Mouse (Mus musculus) kidney, embryonic 16.5 days (tissue): ENCODE results near the gene Fam76b. TPM values are rescaled to one million over a fixed set of nuclear protein-coding genes. Genes with fewer than 3 reads are reported as not detected.

Source experiments
- ATAC-seq: fragments of 200-750 bp; cut with Nextera tagmentation; 2 replicates; pipeline ENCODE4 v1.8.0; 2017; ENCODE audit warnings: moderate TSS enrichment; ENCODE audit not compliant: low FRiP score, low TSS enrichment
- H3K27ac ChIP-seq: fragments of 300-500 bp; sonication (generic); 2 replicates; pipeline ENCODE4 v1.5.1; 2014; ENCODE audit warnings: low read length
- H3K27me3 ChIP-seq: fragments of 300-500 bp; sonication (generic); 2 replicates; pipeline ENCODE4 v1.6.1; 2014; ENCODE audit warnings: low read length, control low read depth, mixed read lengths; ENCODE audit not compliant: insufficient read depth
- H3K36me3 ChIP-seq: fragments of 300-500 bp; sonication (generic); 2 replicates; pipeline ENCODE4 v1.6.1; 2014; ENCODE audit warnings: low read length, control low read depth, mixed read lengths; ENCODE audit not compliant: insufficient read depth
- H3K4me1 ChIP-seq: fragments of 300-500 bp; sonication (generic); 2 replicates; pipeline ENCODE4 v1.6.1; 2014; ENCODE audit warnings: low read length, control low read depth, mixed read lengths; ENCODE audit not compliant: insufficient read depth
- H3K4me2 ChIP-seq: fragments of 300-500 bp; sonication (generic); replicated peaks from 2 replicates; pipeline ENCODE4 v1.6.1; 2014; ENCODE audit warnings: low read depth, low read length
- H3K4me3 ChIP-seq: fragments of 300-500 bp; sonication (generic); 2 replicates; pipeline ENCODE4 v1.5.1; 2014; ENCODE audit warnings: mild to moderate bottlenecking, low read length
- H3K9ac ChIP-seq: fragments of 300-500 bp; sonication (generic); replicated peaks from 2 replicates; pipeline ENCODE4 v1.6.1; 2014; ENCODE audit warnings: low read length
- H3K9me3 ChIP-seq: fragments of 300-500 bp; sonication (generic); 2 replicates; pipeline ENCODE4 v1.6.1; 2016; ENCODE audit warnings: low read length, control low read depth
- WGBS: fragments of 180-500 bp; shearing (Covaris S2); extraction: QIAGEN DNeasy Blood & Tissue Kit; methylation state at CpG from one replicate; pipeline ENCODE4 v1.1.7; 2014; 5-methylcytosine and 5-hydroxymethylcytosine counted together
- polyA plus RNA-seq: library from polyadenylated mRNA; unstranded; fragments of >200 nt; fragmentation: Nextera tagmentation; extraction: Ambion mirVana; gene quantifications from 2 replicates; pipeline ENCODE4 v1.2.1, GENCODE M21; 2015

The Fam76b gene
- polyA plus RNA-seq, 1 experiment from 2014 or later = 19.0 TPM

- peaks cover 22% of the 10 kb centered on the region for H3K4me1 ChIP-seq
- H3K27me3 ChIP-seq = no peaks in the 10 kb centered on the region
- 94% methylated on average over 3 of the region's 3 CpGs for WGBS
- no peaks in the 10 kb centered on the region for H3K9me3 ChIP-seq
- H3K36me3 ChIP-seq = peaks cover 44% of the 10 kb centered on the region
- ATAC-seq = no peak
- H3K9ac ChIP-seq = no peak overlapping the region
- H3K4me3 ChIP-seq = no peak overlapping the region
- H3K27ac ChIP-seq = no peak overlapping the region
- H3K4me2 ChIP-seq = no peak overlapping the region
Measured at GRCm38 (mm10) chr9:13820774-13821173, 6.7 kb upstream of the Fam76b start.

- 6% methylated on average over 8 of the region's 8 CpGs for WGBS
- no peaks in the 10 kb centered on the region for H3K9me3 ChIP-seq
- H3K36me3 ChIP-seq = peaks cover 12% of the 10 kb centered on the region
Measured at GRCm38 (mm10) chr9:13825896-13826295, 1.6 kb upstream of the Fam76b start.

GRCm38 (mm10) chr9:13826391-13826805 is 1.1 kb upstream of the Fam76b start:
- peaks cover 9% of the 10 kb centered on the region for H3K36me3 ChIP-seq
- H3K9ac ChIP-seq = peak overlapping the region; percentile 97
- H3K4me1 ChIP-seq = peaks cover 26% of the 10 kb centered on the region
- ATAC-seq = peak; percentile 27
- H3K4me3 ChIP-seq = peak overlapping the region; percentile 85
- peak overlapping the region; percentile 99 for H3K27ac ChIP-seq
- no peaks in the 10 kb centered on the region for H3K9me3 ChIP-seq
- H3K27me3 ChIP-seq = no peaks in the 10 kb centered on the region
- H3K4me2 ChIP-seq = peak overlapping the region; percentile 87
- under 1% methylated on average over 31 of the region's 31 CpGs for WGBS

More at GRCm38 (mm10) chr9:13825896-13826295, 1.6 kb upstream of the Fam76b start:
- H3K27me3 ChIP-seq = no peaks in the 10 kb centered on the region
- peak overlapping the region; percentile 85 for H3K4me3 ChIP-seq
- ATAC-seq = no peak
- peaks cover 26% of the 10 kb centered on the region for H3K4me1 ChIP-seq
- peak overlapping the region; percentile 97 for H3K9ac ChIP-seq
- H3K27ac ChIP-seq = peak overlapping the region; percentile 99
- peak overlapping the region; percentile 87 for H3K4me2 ChIP-seq

GRCm38 (mm10) chr9:13826832-13827405 is 597 bp upstream of the Fam76b start, which contains the start of gene Cep57:
Gene Cep57, minus strand, starts transcription at chr9:13827107.
- peaks cover 14% of the 10 kb centered on the region for H3K36me3 ChIP-seq
- no peaks in the 10 kb centered on the region for H3K9me3 ChIP-seq
- peak within 1 kb of the TSS; percentile 87 for H3K4me2 ChIP-seq
- peaks cover 26% of the 10 kb centered on the region for H3K4me1 ChIP-seq
- WGBS = under 1% methylated on average over 44 of the region's 44 CpGs
- H3K9ac ChIP-seq = peak within 1 kb of the TSS; percentile 97
- peak within 1 kb of the TSS; percentile 99 for H3K27ac ChIP-seq
- peak; percentile 94 for ATAC-seq
- H3K27me3 ChIP-seq = no peaks in the 10 kb centered on the region
- peak within 1 kb of the TSS; percentile 85 for H3K4me3 ChIP-seq

- peaks cover 15% of the 10 kb centered on the region for H3K36me3 ChIP-seq
- peak; percentile 44 for ATAC-seq
- peaks cover 26% of the 10 kb centered on the region for H3K4me1 ChIP-seq
- H3K9me3 ChIP-seq = no peaks in the 10 kb centered on the region
- H3K4me2 ChIP-seq = peak overlapping the region; percentile 82
- peak overlapping the region; percentile 98 for H3K27ac ChIP-seq
- WGBS = under 1% methylated on average over 23 of the region's 23 CpGs
- peak overlapping the region; percentile 85 for H3K4me3 ChIP-seq
- peak overlapping the region; percentile 95 for H3K9ac ChIP-seq
- H3K27me3 ChIP-seq = no peaks in the 10 kb centered on the region
Measured at GRCm38 (mm10) chr9:13828087-13828441, 548 bp downstream of the Fam76b start.

GRCm38 (mm10) chr9:13835256-13835655 is 7.7 kb downstream of the Fam76b start:
- Histone ChIP-seq H3K4me1 (no peaks in the 10 kb centered on the region), H3K27me3 (no peaks in the 10 kb centered on the region), H3K9me3 (no peaks in the 10 kb centered on the region), H3K27ac (no peak overlapping the region), H3K4me2 (no peak overlapping the region), H3K9ac (no peak overlapping the region), H3K36me3 (peaks cover 56% of the 10 kb centered on the region), H3K4me3 (no peak overlapping the region)
- ATAC-seq = no peak
- WGBS = 93% methylated on average over 3 of the region's 3 CpGs

GRCm38 (mm10) chr9:13836726-13837125 is 9.2 kb downstream of the Fam76b start:
- H3K4me3 ChIP-seq = no peak overlapping the region
- no peak for ATAC-seq
- H3K9me3 ChIP-seq = no peaks in the 10 kb centered on the region
- no peak overlapping the region for H3K4me2 ChIP-seq
- H3K9ac ChIP-seq = no peak overlapping the region
- H3K27me3 ChIP-seq = no peaks in the 10 kb centered on the region
- no peaks in the 10 kb centered on the region for H3K4me1 ChIP-seq
- no peak overlapping the region for H3K27ac ChIP-seq
- peaks cover 56% of the 10 kb centered on the region for H3K36me3 ChIP-seq
- 71% methylated on average over 2 of the region's 2 CpGs for WGBS

GRCm38 (mm10) chr9:13847591-13847990 is 20.1 kb downstream of the Fam76b start:
- H3K27me3 ChIP-seq = no peaks in the 10 kb centered on the region
- H3K9ac ChIP-seq = no peak overlapping the region
- 75% methylated on average over 3 of the region's 3 CpGs for WGBS
- no peak overlapping the region for H3K4me3 ChIP-seq
- 0 out of 2 replicates have a peak, but pooled peaks cover 4% of the 10 kb centered on the region for H3K4me1 ChIP-seq
- no peaks in the 10 kb centered on the region for H3K9me3 ChIP-seq
- H3K4me2 ChIP-seq = no peak overlapping the region
- ATAC-seq = no peak
- H3K27ac ChIP-seq = no peak overlapping the region
- H3K36me3 ChIP-seq = peaks cover 20% of the 10 kb centered on the region

GRCm38 (mm10) chr9:13848481-13849480 is 21.3 kb downstream of the Fam76b start:
- WGBS = 67% methylated on average over 10 of the region's 10 CpGs
- Histone ChIP-seq H3K27ac (no peak overlapping the region), H3K4me3 (no peak overlapping the region), H3K4me2 (no peak overlapping the region), H3K36me3 (peaks cover 11% of the 10 kb centered on the region), H3K9me3 (no peaks in the 10 kb centered on the region), H3K9ac (no peak overlapping the region), H3K4me1 (peaks cover 5% of the 10 kb centered on the region; the same call in 1 of the 2 replicates), H3K27me3 (no peaks in the 10 kb centered on the region)
- peak; percentile 70 for ATAC-seq
